Mouse (Mus musculus) limb, embryonic 15.5 days (tissue): Measurements from ENCODE around the gene 2300002M23Rik. TPM values are rescaled to one million over a fixed set of nuclear protein-coding genes. Genes with fewer than 3 reads are reported as not detected.

Experiments used
- ATAC-seq: fragments of 200-750 bp; cut with Nextera tagmentation; 2 replicates; pipeline ENCODE4 v1.8.0; 2017; ENCODE audit warnings: low read depth, moderate TSS enrichment; ENCODE audit not compliant: insufficient number of reproducible peaks, low FRiP score, low TSS enrichment
- H3K27ac ChIP-seq: fragments of 300-500 bp; sonication (generic); 2 replicates; pipeline ENCODE4 v1.5.1; 2015; ENCODE audit warnings: moderate library complexity, mild to moderate bottlenecking, inconsistent platforms
- H3K27me3 ChIP-seq: fragments of 300-500 bp; sonication (generic); 2 replicates; pipeline ENCODE4 v1.6.1; 2015; ENCODE audit warnings: inconsistent platforms
- H3K36me3 ChIP-seq: fragments of 300-500 bp; sonication (generic); 2 replicates; pipeline ENCODE4 v1.6.1; 2015; ENCODE audit warnings: inconsistent platforms
- H3K4me1 ChIP-seq: fragments of 300-500 bp; sonication (generic); 2 replicates; pipeline ENCODE4 v1.6.1; 2015; ENCODE audit warnings: inconsistent platforms
- H3K4me2 ChIP-seq: fragments of 300-500 bp; sonication (generic); 2 replicates; pipeline ENCODE4 v1.6.1; 2015; ENCODE audit warnings: mild to moderate bottlenecking, inconsistent platforms
- H3K4me3 ChIP-seq: fragments of 300-500 bp; sonication (generic); 2 replicates; pipeline ENCODE4 v1.5.1; 2015; ENCODE audit warnings: mild to moderate bottlenecking, inconsistent platforms
- H3K9ac ChIP-seq: fragments of 300-500 bp; sonication (generic); 2 replicates; pipeline ENCODE4 v1.6.1; 2015; ENCODE audit warnings: inconsistent platforms
- H3K9me3 ChIP-seq: fragments of 300-500 bp; sonication (generic); 2 replicates; pipeline ENCODE4 v1.6.1; 2016; ENCODE audit warnings: inconsistent platforms
- WGBS: fragments of 180-500 bp; shearing (Covaris S2); methylation state at CpG from one replicate; pipeline ENCODE4 v1.1.7; 2015; 5-methylcytosine and 5-hydroxymethylcytosine counted together
- polyA plus RNA-seq: library from polyadenylated mRNA; unstranded; fragments of >200 nt; fragmentation: Nextera tagmentation; extraction: Ambion mirVana; gene quantifications from 2 replicates; pipeline ENCODE4 v1.2.1, GENCODE M21; 2015

2300002M23Rik gene
- polyA plus RNA-seq, 1 experiment from 2014 or later = 5.6 TPM

DNA sequence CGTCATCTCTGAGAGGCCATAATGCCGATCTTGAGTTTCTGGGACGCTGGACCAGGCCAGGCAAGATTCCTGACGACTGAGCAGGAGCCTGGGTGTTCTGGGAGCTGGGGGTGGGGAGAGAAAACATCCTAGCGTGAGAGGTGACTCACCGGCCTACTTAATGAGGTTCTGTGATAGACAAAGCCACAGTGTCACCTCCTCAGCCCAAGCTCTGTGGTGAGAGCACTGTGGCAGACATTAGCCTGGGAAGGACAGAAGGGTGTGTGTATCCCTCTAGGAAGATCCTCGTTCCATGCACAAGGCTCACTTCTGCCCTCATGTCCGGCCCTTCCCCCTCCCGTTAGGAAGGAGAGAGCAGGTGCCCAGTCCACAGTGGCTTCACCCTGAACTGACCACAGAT, 9.9 kb upstream of the 2300002M23Rik start:
- Histone ChIP-seq H3K27ac (no peak overlapping the region), H3K4me3 (no peak overlapping the region), H3K36me3 (no peaks in the 10 kb centered on the region), H3K9ac (no peak overlapping the region), H3K4me1 (no peaks in the 10 kb centered on the region), H3K27me3 (no peaks in the 10 kb centered on the region), H3K9me3 (no peaks in the 10 kb centered on the region), H3K4me2 (no peak overlapping the region)
- WGBS = 66% methylated on average over 9 of the region's 9 CpGs
- ATAC-seq = no peak

DNA sequence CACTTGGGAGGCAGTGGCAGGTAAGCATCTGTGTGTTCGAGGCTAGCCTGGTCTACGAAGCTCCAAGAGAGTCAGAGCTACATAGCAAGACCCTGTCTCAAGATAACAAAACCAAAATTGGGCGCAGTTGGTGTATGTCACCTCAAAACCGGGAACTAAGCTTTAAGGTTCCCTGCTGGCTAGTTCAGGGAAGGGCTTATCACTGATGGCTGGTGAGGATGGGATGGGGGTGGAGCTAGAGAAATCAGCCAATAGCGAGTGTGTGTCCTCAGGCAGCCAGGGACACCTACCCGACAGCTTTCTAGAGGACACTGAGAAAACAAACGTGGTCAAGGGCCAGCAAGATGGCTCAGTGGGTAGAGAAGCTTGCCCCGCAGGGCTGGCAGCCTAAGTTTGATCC, 9.0 kb upstream of the 2300002M23Rik start:
- no peak for ATAC-seq
- no peaks in the 10 kb centered on the region for H3K36me3 ChIP-seq
- no peak overlapping the region for H3K4me3 ChIP-seq
- no peak overlapping the region for H3K27ac ChIP-seq
- no peaks in the 10 kb centered on the region for H3K4me1 ChIP-seq
- no peaks in the 10 kb centered on the region for H3K9me3 ChIP-seq
- 60% methylated on average over 8 of the region's 8 CpGs for WGBS
- no peak overlapping the region for H3K9ac ChIP-seq
- no peak overlapping the region for H3K4me2 ChIP-seq
- H3K27me3 ChIP-seq = no peaks in the 10 kb centered on the region

DNA sequence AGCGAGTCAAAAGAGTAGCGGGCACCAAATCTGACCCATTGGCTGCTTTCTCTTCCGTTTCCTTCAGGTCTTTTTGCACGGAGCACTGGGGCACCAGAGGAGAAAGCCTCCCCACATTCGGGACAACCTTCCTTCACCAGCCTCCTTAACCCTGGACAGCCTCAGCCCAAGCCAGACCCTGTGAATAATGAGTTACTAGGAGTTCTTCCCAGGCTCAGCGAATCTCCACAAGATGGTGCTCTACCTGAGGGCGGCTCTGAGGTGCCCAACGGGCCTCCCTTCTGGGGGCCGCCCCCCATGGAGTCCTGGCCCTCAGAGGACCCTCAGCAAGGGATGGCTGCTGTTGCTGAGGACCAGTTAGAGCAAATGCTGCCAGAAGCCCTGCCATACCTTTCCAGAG, 517 bp downstream of the 2300002M23Rik start:
- WGBS = 21% methylated on average over 8 of the region's 9 CpGs
- no peak for ATAC-seq

GRCm38 (mm10) chr17:35569091-35569944, 2.1 kb downstream of the 2300002M23Rik start:
- ATAC-seq = no peak
- Histone ChIP-seq H3K9me3 (no peaks in the 10 kb centered on the region), H3K4me3 (peak overlapping the region; percentile 24), H3K9ac (no peak overlapping the region), H3K27ac (no peak overlapping the region), H3K27me3 (peaks cover 23% of the 10 kb centered on the region), H3K4me1 (peaks cover 16% of the 10 kb centered on the region), H3K36me3 (no peaks in the 10 kb centered on the region), H3K4me2 (peak overlapping the region; percentile 38)
- whole genome bisulfite sequencing = 5% methylated on average over 28 of the region's 28 CpGs

More for the DNA sequence above, 517 bp downstream of the 2300002M23Rik start:
- no peaks in the 10 kb centered on the region for H3K36me3 ChIP-seq
- H3K4me1 ChIP-seq = peaks cover 16% of the 10 kb centered on the region
- peaks cover 23% of the 10 kb centered on the region for H3K27me3 ChIP-seq
- no peak overlapping the region for H3K27ac ChIP-seq
- H3K9ac ChIP-seq = no peak overlapping the region
- H3K4me3 ChIP-seq = no peak overlapping the region
- no peaks in the 10 kb centered on the region for H3K9me3 ChIP-seq
- H3K4me2 ChIP-seq = no peak overlapping the region

- H3K9ac ChIP-seq = no peak overlapping the region
- WGBS = 70% methylated on average over 14 of the region's 14 CpGs
- peaks cover 31% of the 10 kb centered on the region for H3K27me3 ChIP-seq
- H3K27ac ChIP-seq = no peak overlapping the region
- H3K4me1 ChIP-seq = peaks cover 16% of the 10 kb centered on the region
- H3K36me3 ChIP-seq = no peaks in the 10 kb centered on the region
- no peak overlapping the region for H3K4me3 ChIP-seq
- no peak overlapping the region for H3K4me2 ChIP-seq
- ATAC-seq = no peak
- H3K9me3 ChIP-seq = no peaks in the 10 kb centered on the region
Observed at GRCm38 (mm10) chr17:35570836-35571235, 3.6 kb downstream of the 2300002M23Rik start.

DNA sequence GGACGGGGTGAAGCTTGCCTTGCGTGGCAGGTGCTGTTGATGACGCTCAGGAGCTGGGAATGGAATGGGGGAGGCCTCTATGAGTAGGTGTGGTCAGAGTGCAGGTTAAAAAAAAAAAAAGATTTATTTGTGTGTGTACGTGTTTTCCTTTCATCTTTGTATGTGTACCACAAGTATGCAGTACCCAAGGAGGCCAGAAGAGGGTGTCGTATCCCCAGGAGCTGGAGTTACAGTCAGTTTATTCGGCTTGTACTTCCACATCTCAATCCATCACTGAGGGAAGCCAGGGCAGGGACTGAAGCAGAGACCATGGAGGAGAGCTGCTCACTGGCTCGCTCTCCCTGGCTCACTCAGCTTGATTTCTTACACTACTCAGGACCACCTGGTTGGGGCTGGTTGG, 4.2 kb downstream of the 2300002M23Rik start:
- ATAC-seq = no peak
- no peak overlapping the region for H3K4me2 ChIP-seq
- H3K4me3 ChIP-seq = no peak overlapping the region
- H3K4me1 ChIP-seq = peaks cover 16% of the 10 kb centered on the region
- WGBS = 92% methylated on average over 7 of the region's 7 CpGs
- no peak overlapping the region for H3K9ac ChIP-seq
- H3K9me3 ChIP-seq = no peaks in the 10 kb centered on the region
- H3K27ac ChIP-seq = no peak overlapping the region
- H3K27me3 ChIP-seq = peaks cover 34% of the 10 kb centered on the region
- no peaks in the 10 kb centered on the region for H3K36me3 ChIP-seq

GRCm38 (mm10) chr17:35578211-35578610, 11.0 kb downstream of the 2300002M23Rik start:
- H3K27me3 ChIP-seq = peaks cover 11% of the 10 kb centered on the region; the same call in 1 of the 2 replicates
- no peak for ATAC-seq
- H3K36me3 ChIP-seq = no peaks in the 10 kb centered on the region
- H3K4me2 ChIP-seq = no peak overlapping the region
- H3K4me1 ChIP-seq = no peaks in the 10 kb centered on the region
- WGBS = 20% methylated on average over 6 of the region's 6 CpGs
- H3K9ac ChIP-seq = no peak overlapping the region
- H3K4me3 ChIP-seq = no peak overlapping the region
- H3K9me3 ChIP-seq = no peaks in the 10 kb centered on the region
- no peak overlapping the region for H3K27ac ChIP-seq

- Histone ChIP-seq H3K4me2 (no peak overlapping the region), H3K9me3 (no peaks in the 10 kb centered on the region), H3K27me3 (no peaks in the 10 kb centered on the region), H3K9ac (no peak overlapping the region), H3K4me3 (no peak overlapping the region), H3K36me3 (no peaks in the 10 kb centered on the region), H3K4me1 (peaks cover 5% of the 10 kb centered on the region), H3K27ac (no peak overlapping the region)
- no peak for ATAC-seq
- WGBS = 78% methylated on average over 1 of the region's 1 CpGs
Observed at GRCm38 (mm10) chr17:35582900-35583299, 15.7 kb downstream of the 2300002M23Rik start.

DNA sequence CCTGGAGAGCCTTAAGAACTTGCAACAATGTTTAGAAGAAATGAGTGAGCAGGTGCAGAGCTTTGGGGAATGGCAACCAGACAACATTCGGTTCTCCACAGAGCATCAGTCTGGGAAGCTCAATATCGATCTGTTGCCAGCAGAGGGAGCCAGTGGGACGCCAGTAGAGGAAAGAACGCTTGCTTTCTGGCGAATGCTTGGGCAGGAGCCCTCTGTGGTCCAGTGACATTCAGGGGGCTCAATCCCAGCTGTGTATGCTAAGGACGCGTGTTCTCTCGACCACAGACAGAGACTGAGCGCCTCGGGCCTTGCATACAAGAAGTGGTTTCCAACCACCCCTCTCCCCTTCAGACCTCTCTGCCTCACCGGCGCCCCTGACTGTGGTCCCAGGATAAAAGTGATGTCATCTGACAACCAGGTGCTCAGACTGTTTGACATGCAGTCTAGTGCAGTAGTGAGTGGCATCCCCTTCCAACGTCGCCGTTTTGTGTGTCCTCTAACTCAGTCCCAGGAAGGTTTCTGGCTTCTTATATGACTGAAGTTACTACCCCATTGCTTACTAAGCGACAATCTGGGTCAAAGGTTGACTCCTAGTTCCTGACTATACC, 17.2 kb downstream of the 2300002M23Rik start:
- Histone ChIP-seq H3K4me1 (peaks cover 5% of the 10 kb centered on the region), H3K9me3 (no peaks in the 10 kb centered on the region), H3K4me3 (no peak overlapping the region), H3K4me2 (peak overlapping the region; percentile 33), H3K27me3 (no peaks in the 10 kb centered on the region), H3K27ac (no peak overlapping the region), H3K36me3 (no peaks in the 10 kb centered on the region), H3K9ac (no peak overlapping the region)
- no peak for ATAC-seq
- WGBS = 18% methylated on average over 16 of the region's 16 CpGs

- no peak overlapping the region for H3K27ac ChIP-seq
- peaks cover 8% of the 10 kb centered on the region for H3K4me1 ChIP-seq
- ATAC-seq = no peak
- H3K36me3 ChIP-seq = no peaks in the 10 kb centered on the region
- no peak overlapping the region for H3K4me2 ChIP-seq
- H3K9me3 ChIP-seq = no peaks in the 10 kb centered on the region
- 82% methylated on average over 1 of the region's 1 CpGs for WGBS
- H3K27me3 ChIP-seq = no peaks in the 10 kb centered on the region
- H3K9ac ChIP-seq = no peak overlapping the region
- no peak overlapping the region for H3K4me3 ChIP-seq
Observed at GRCm38 (mm10) chr17:35587291-35587690, 20.0 kb downstream of the 2300002M23Rik start.

DNA sequence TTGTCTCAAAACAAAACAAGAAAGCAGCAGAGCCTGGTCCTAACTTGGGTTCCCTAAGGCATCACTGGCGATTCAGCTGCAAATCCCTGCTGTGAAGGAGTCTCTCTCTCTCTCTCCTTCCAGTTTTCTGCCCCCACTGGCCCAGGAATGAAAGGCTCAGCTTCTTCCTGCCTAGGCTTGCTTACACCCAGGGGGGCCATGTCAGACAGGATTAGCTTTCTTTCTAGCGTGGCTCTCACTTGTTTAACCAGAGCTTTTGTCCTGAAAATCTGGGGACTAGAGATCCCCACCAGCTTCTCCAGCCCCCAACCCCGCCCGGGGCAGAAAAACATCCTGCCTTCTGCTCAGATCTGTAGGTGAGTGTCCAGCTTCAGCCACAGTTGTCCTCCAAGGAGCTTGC, 21.1 kb downstream of the 2300002M23Rik start:
- ATAC-seq = no peak
- Histone ChIP-seq H3K4me3 (no peak overlapping the region), H3K9me3 (no peaks in the 10 kb centered on the region), H3K4me1 (peaks cover 8% of the 10 kb centered on the region), H3K4me2 (no peak overlapping the region), H3K27me3 (no peaks in the 10 kb centered on the region), H3K36me3 (no peaks in the 10 kb centered on the region), H3K27ac (no peak overlapping the region), H3K9ac (no peak overlapping the region)
- 30% methylated on average over 4 of the region's 4 CpGs for WGBS
